Mouse (Mus musculus) heart, postnatal 0 days (tissue): Measurements from ENCODE around the gene Ccdc93. TPM values are rescaled to one million over a fixed set of nuclear protein-coding genes. Genes with fewer than 3 reads are reported as not detected.

ENCODE experiments used
- ATAC-seq: fragments of 200-750 bp; cut with Nextera tagmentation; 2 replicates; pipeline ENCODE4 v1.8.0; 2017; ENCODE audit warnings: low read depth, moderate number of reproducible peaks, moderate library complexity; ENCODE audit not compliant: insufficient read depth
- DNase-seq: peaks from one replicate; pipeline ENCODE4 v3.0.0-alpha.2; 2016; ENCODE audit warnings: low spot score
- H3K27ac ChIP-seq: fragments of 300-500 bp; sonication (generic); 2 replicates; pipeline ENCODE4 v1.5.1; 2014; ENCODE audit warnings: low read depth, mild to moderate bottlenecking
- H3K27me3 ChIP-seq: fragments of 300-500 bp; sonication (generic); 2 replicates; pipeline ENCODE4 v1.6.1; 2014; ENCODE audit warnings: low read length, mixed read lengths; ENCODE audit not compliant: control insufficient read depth, insufficient read depth
- H3K36me3 ChIP-seq: fragments of 300-500 bp; sonication (generic); replicated peaks from 2 replicates; pipeline ENCODE4 v1.6.1; 2014; ENCODE audit warnings: low read length, mixed read lengths; ENCODE audit not compliant: control insufficient read depth, insufficient read depth
- H3K4me1 ChIP-seq: fragments of 300-500 bp; sonication (generic); 2 replicates; pipeline ENCODE4 v1.6.1; 2014; ENCODE audit warnings: antibody characterized with exemption; ENCODE audit not compliant: control insufficient read depth, insufficient read depth
- H3K4me2 ChIP-seq: fragments of 300-500 bp; sonication (generic); 2 replicates; pipeline ENCODE4 v1.6.1; 2014; ENCODE audit warnings: low read depth, mild to moderate bottlenecking, low read length, moderate library complexity
- H3K4me3 ChIP-seq: fragments of 300-500 bp; sonication (generic); 2 replicates; pipeline ENCODE4 v1.5.1; 2014; ENCODE audit warnings: low read depth, low read length
- H3K9ac ChIP-seq: fragments of 300-500 bp; sonication (generic); replicated peaks from 2 replicates; pipeline ENCODE4 v1.6.1; 2014; ENCODE audit warnings: low read depth, low read length, mixed read lengths
- H3K9me3 ChIP-seq: fragments of 300-500 bp; sonication (generic); replicated peaks from 2 replicates; pipeline ENCODE4 v1.6.1; 2016; ENCODE audit warnings: low read length; ENCODE audit not compliant: control insufficient read depth
- CTCF ChIP-seq: IDR thresholded peaks from 2 replicates; pipeline ENCODE4 v1.5.1; 2016; ENCODE audit warnings: antibody characterized with exemption, control low read depth, low read depth
- EP300 ChIP-seq: IDR thresholded peaks from 2 replicates; pipeline ENCODE4 v1.6.1; 2016; ENCODE audit warnings: antibody characterized with exemption, low read depth
- WGBS: fragments of 180-500 bp; shearing (Covaris S2); extraction: QIAGEN DNeasy Blood & Tissue Kit; methylation state at CpG from one replicate; pipeline ENCODE4 v1.1.7; 2014; 5-methylcytosine and 5-hydroxymethylcytosine counted together
- polyA plus RNA-seq: library from polyadenylated mRNA; unstranded; fragments of >200 nt; fragmentation: Nextera tagmentation; extraction: Ambion mirVana; gene quantifications from 2 replicates; pipeline ENCODE4 v1.2.1, GENCODE M21; 2015
- total RNA-seq: library from RNA; depleted of rRNA; stranded (reverse); fragments of >200 nt; gene quantifications from 2 replicates; pipeline ENCODE4 v1.2.3, GENCODE M21; 2014; ENCODE audit warnings: low replicate concordance

Gene Ccdc93
- total and polyA plus RNA-seq, 2 experiments from 2014 or later: 3.9 to 4.5 TPM

GRCm38 (mm10) chr1:121448166-121448565 lies 17.3 kb downstream of the Ccdc93 start:
- H3K27me3 ChIP-seq: no peaks in the 10 kb centered on the region
- WGBS: 88% methylated on average over 19 of the region's 19 CpGs
- no peak for DNase-seq
- no peaks in the 10 kb centered on the region for H3K4me1 ChIP-seq
- no peak overlapping the region for H3K27ac ChIP-seq
- H3K36me3 ChIP-seq: peaks cover 70% of the 10 kb centered on the region
- no peaks in the 10 kb centered on the region for H3K9me3 ChIP-seq
- no peak overlapping the region for H3K4me3 ChIP-seq
- no peak overlapping the region for H3K9ac ChIP-seq
- ATAC-seq: no peak
- no peak for TF ChIP-seq CTCF
- no peak for TF ChIP-seq EP300
- H3K4me2 ChIP-seq: no peak overlapping the region

GRCm38 (mm10) chr1:121451009-121451408 lies 20.2 kb downstream of the Ccdc93 start:
- Histone ChIP-seq H3K27me3 (no peaks in the 10 kb centered on the region), H3K4me1 (no peaks in the 10 kb centered on the region), H3K4me3 (no peak overlapping the region), H3K4me2 (no peak overlapping the region), H3K27ac (no peak overlapping the region), H3K36me3 (peaks cover 58% of the 10 kb centered on the region), H3K9ac (no peak overlapping the region), H3K9me3 (no peaks in the 10 kb centered on the region)
- DNase-seq: no peak
- no peak for TF ChIP-seq CTCF
- TF ChIP-seq EP300: no peak
- 78% methylated on average over 7 of the region's 7 CpGs for WGBS
- ATAC-seq: no peak

DNA sequence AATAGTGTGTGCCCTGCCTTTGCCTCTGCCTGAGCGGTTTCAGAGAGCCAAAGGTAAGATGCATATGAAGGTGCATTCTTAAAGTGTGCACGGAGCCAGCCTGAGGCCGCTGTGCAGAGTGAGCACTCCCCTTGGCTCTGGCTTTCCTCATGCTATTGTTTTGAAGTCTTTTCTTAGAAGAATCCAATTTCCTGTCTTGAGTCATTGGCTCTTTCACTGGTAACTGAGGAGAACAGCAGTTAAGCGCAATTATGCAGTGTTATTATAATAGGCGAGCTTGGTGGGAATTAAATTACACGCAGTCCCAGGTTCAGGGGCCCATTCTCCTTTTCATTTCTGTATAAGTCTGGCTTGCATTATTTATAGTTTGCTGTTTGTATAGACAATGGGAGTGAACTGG lies 21.6 kb downstream of the Ccdc93 start:
- Histone ChIP-seq H3K27ac (no peak overlapping the region), H3K4me2 (no peak overlapping the region), H3K4me1 (no peaks in the 10 kb centered on the region), H3K4me3 (no peak overlapping the region), H3K9ac (no peak overlapping the region), H3K27me3 (no peaks in the 10 kb centered on the region), H3K36me3 (peaks cover 55% of the 10 kb centered on the region), H3K9me3 (no peaks in the 10 kb centered on the region)
- no peak for ATAC-seq
- no peak for DNase-seq
- TF ChIP-seq CTCF (no peak), EP300 (no peak)
- WGBS: 79% methylated on average over 6 of the region's 6 CpGs

- 77% methylated on average over 4 of the region's 4 CpGs for WGBS
- no peaks in the 10 kb centered on the region for H3K9me3 ChIP-seq
These were observed 22.2 kb downstream of the Ccdc93 start for GRCm38 (mm10) chr1:121453053-121453452.

DNA sequence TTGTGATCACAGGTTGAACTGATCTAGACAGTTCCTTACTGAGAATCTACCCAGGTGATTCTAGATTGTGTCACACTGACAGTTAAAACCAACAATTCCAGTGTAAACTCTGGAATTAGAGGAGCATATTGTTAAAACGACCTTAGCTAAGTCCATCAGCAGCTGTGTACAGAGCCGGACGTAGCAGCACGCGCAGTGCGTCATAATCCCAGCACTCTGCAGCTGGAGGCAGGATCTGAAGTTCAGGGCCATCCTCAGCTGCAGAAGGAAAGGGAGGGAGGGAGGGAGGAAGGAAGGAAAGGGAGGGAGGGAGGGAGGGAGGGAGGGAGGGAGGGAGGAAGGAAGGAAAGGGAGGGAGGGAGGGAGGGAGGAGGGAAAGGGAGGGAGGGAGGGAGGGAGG lies 24.1 kb downstream of the Ccdc93 start:
- no peak overlapping the region for H3K9ac ChIP-seq
- TF ChIP-seq CTCF (no peak), EP300 (no peak)
- DNase-seq (no peak), ATAC-seq (no peak)
- WGBS: 83% methylated on average over 6 of the region's 6 CpGs
- no peaks in the 10 kb centered on the region for H3K27me3 ChIP-seq
- H3K4me2 ChIP-seq: no peak overlapping the region
- no peak overlapping the region for H3K4me3 ChIP-seq
- H3K36me3 ChIP-seq: peaks cover 38% of the 10 kb centered on the region
- H3K27ac ChIP-seq: no peak overlapping the region
- H3K9me3 ChIP-seq: no peaks in the 10 kb centered on the region
- H3K4me1 ChIP-seq: no peaks in the 10 kb centered on the region

More at GRCm38 (mm10) chr1:121453053-121453452, 22.2 kb downstream of the Ccdc93 start:
- TF ChIP-seq EP300 (no peak), CTCF (no peak)
- Histone ChIP-seq H3K36me3 (peaks cover 50% of the 10 kb centered on the region), H3K4me3 (no peak overlapping the region), H3K9ac (no peak overlapping the region), H3K4me1 (no peaks in the 10 kb centered on the region), H3K27ac (no peak overlapping the region), H3K27me3 (no peaks in the 10 kb centered on the region), H3K4me2 (no peak overlapping the region)
- ATAC-seq (no peak), DNase-seq (no peak)

- H3K9me3 ChIP-seq: no peaks in the 10 kb centered on the region
- H3K4me2 ChIP-seq: no peak overlapping the region
- WGBS: 73% methylated on average over 6 of the region's 6 CpGs
- no peak overlapping the region for H3K27ac ChIP-seq
- peaks cover 55% of the 10 kb centered on the region for H3K36me3 ChIP-seq
- no peak for TF ChIP-seq EP300
- no peak; the same call in 1 of the 2 replicates for TF ChIP-seq CTCF
- no peak overlapping the region for H3K9ac ChIP-seq
- no peak for ATAC-seq
- no peaks in the 10 kb centered on the region for H3K27me3 ChIP-seq
- no peaks in the 10 kb centered on the region for H3K4me1 ChIP-seq
- H3K4me3 ChIP-seq: no peak overlapping the region
- DNase-seq: no peak
These were observed 29.2 kb downstream of the Ccdc93 start for GRCm38 (mm10) chr1:121460077-121460476.
